Mouse (Mus musculus): ENCODE data around the gene Gm21764. TPM values are rescaled to one million over a fixed set of nuclear protein-coding genes. Genes with fewer than 3 reads are reported as not detected.
"Not testable (repeated sequence)": the region's sequence is repeated elsewhere in the genome, so short reads cannot be mapped to it uniquely, and the experiment has no call there.

Gm21764 gene
- not detected in 2 replicates for polyA plus RNA-seq (2012; rRNA removed)

DNA sequence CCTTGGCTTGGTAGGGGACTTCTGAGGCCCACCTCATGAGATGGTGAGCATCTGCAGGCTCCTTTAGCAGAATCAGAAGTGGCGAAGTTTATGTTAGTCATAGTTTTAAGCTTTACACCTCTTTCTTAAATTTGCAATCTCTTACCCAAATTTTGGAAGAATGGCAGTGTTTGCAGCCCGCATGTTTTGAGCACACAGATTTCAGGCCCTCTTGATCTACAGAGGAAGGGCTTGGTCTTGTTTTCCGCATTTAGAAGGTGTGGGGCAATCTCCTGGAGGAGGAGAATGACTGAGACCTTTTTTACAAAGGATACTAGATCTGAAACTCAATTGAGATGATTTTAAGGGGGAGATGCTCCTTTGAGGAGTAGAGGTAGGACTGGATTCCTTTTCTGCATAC, at the start of gene Gm21764:
Gene Gm21764, minus strand, starts transcription at position 101 of the 400 bp plus-strand sequence.
- DNase-seq (ENCODE audit: low read depth in 1 of 2, low spot score in 2 of 2); H3K27me3 ChIP-seq (ENCODE audit: control insufficient read depth, insufficient read depth, low read length); H3K4me3 ChIP-seq (ENCODE audit: extremely low read depth, insufficient read depth, insufficient read length); H3K36me3 ChIP-seq (ENCODE audit: control insufficient read depth, insufficient read depth, low read length); H3K4me1 ChIP-seq (ENCODE audit: control insufficient read depth, insufficient read depth, insufficient read length); H3K27ac ChIP-seq (ENCODE audit: insufficient read depth, low read length): not testable (repeated sequence)
- WGBS: no CpG with 5 or more reads among the region's 3 CpGs

- not testable (repeated sequence) for H3K4me3 ChIP-seq (ENCODE audit: extremely low read depth, insufficient read depth, insufficient read length); H3K4me1 ChIP-seq (ENCODE audit: control insufficient read depth, insufficient read depth, insufficient read length); DNase-seq (ENCODE audit: low read depth in 1 of 2, low spot score in 2 of 2); H3K27me3 ChIP-seq (ENCODE audit: control insufficient read depth, insufficient read depth, low read length); H3K36me3 ChIP-seq (ENCODE audit: control insufficient read depth, insufficient read depth, low read length); H3K27ac ChIP-seq (ENCODE audit: insufficient read depth, low read length)
These were observed 27.2 kb upstream of the Gm21764 start, which contains the start of gene Ssty1 for GRCm38 (mm10) chrY:18088816-18089215. Gene Ssty1, plus strand, starts transcription at chrY:18089116.

Other genes starting within 250 kb of the Gm21764 start
- gene Gm21904, start 215.5 kb downstream of the Gm21764 start, polyA plus RNA-seq (2012; rRNA removed): not detected in 2 replicates
- not detected in 2 replicates for gene Gm20772, start 187.1 kb downstream of the Gm21764 start, polyA plus RNA-seq (2012; rRNA removed)
- gene Gm20831, start 187.1 kb downstream of the Gm21764 start, polyA plus RNA-seq (2012; rRNA removed): not detected in 2 replicates
- gene Srsy, start 124.5 kb downstream of the Gm21764 start, polyA plus RNA-seq (2012; rRNA removed): not detected in 2 replicates
- not detected in 2 replicates for gene Ssty1, start 27.3 kb upstream of the Gm21764 start, polyA plus RNA-seq (2012; rRNA removed)

Measured in spleen, adult 2 months (tissue).